Mouse (Mus musculus) liver, postnatal 0 days (tissue): ENCODE results near the gene Hist1h2ac.

Experiments used
- CTCF ChIP-seq: sonication (generic); IDR thresholded peaks from 2 replicates; pipeline ENCODE4 v1.5.1; 2016; ENCODE audit warnings: antibody characterized with exemption, low read depth
- EP300 ChIP-seq: IDR thresholded peaks from 2 replicates; pipeline ENCODE4 v1.6.1; 2016; ENCODE audit warnings: antibody characterized with exemption, low read depth, mild to moderate bottlenecking

GRCm38 (mm10) chr13:23688956-23689355 lies 5.2 kb upstream of the Hist1h2ac start:
- TF ChIP-seq CTCF: no peak
- no peak for TF ChIP-seq EP300
